Mouse (Mus musculus): ENCODE results near the gene Fgfr2. TPM values are rescaled to one million over a fixed set of nuclear protein-coding genes. Genes with fewer than 3 reads are reported as not detected.

Fgfr2 gene
- total and polyA plus RNA-seq, 2 experiments from 2014 or later = 17.1 to 47.6 TPM

- no peak for ATAC-seq
- no peak for TF ChIP-seq CTCF (IDR thresholded peaks at IDR 0.05; ENCODE audit: low read depth)
- no peaks in the 10 kb centered on the region for H3K9me3 ChIP-seq (ENCODE audit: low read length)
- no peak overlapping the region for H3K27ac ChIP-seq (ENCODE audit: low read depth, low read length)
- no peaks in the 10 kb centered on the region for H3K36me3 ChIP-seq (ENCODE audit: insufficient read depth)
- no peaks in the 10 kb centered on the region for H3K4me1 ChIP-seq (ENCODE audit: insufficient read depth)
- H3K27me3 ChIP-seq (ENCODE audit: insufficient read depth, low read length) = no peaks in the 10 kb centered on the region
- H3K4me2 ChIP-seq (ENCODE audit: low read depth) = no peak overlapping the region
- H3K9ac ChIP-seq = no peak overlapping the region
- DNase-seq = no peak
- H3K4me3 ChIP-seq (ENCODE audit: low read depth, low read length) = no peak overlapping the region
- 64% methylated on average over 3 of the region's 3 CpGs for WGBS
These were observed 827.0 kb downstream of the Fgfr2 start for GRCm38 (mm10) chr7:132296132-132296531.

GRCm38 (mm10) chr7:132287340-132287664 is 835.8 kb downstream of the Fgfr2 start:
- Histone ChIP-seq H3K27me3 (ENCODE audit: insufficient read depth, low read length) (no peaks in the 10 kb centered on the region), H3K9me3 (ENCODE audit: low read length) (no peaks in the 10 kb centered on the region), H3K36me3 (ENCODE audit: insufficient read depth) (no peaks in the 10 kb centered on the region), H3K9ac (no peak overlapping the region), H3K4me3 (ENCODE audit: low read depth, low read length) (no peak overlapping the region), H3K4me1 (ENCODE audit: insufficient read depth) (peaks cover 15% of the 10 kb centered on the region; the same call in 1 of the 2 replicates), H3K27ac (ENCODE audit: low read depth, low read length) (no peak overlapping the region), H3K4me2 (ENCODE audit: low read depth) (no peak overlapping the region)
- ATAC-seq = no peak
- no peak for TF ChIP-seq CTCF (IDR thresholded peaks at IDR 0.05; ENCODE audit: low read depth)
- 88% methylated on average over 3 of the region's 3 CpGs for WGBS
- DNase-seq = no peak

GRCm38 (mm10) chr7:132286630-132287339 is 836.4 kb downstream of the Fgfr2 start:
- TF ChIP-seq CTCF (IDR thresholded peaks at IDR 0.05; ENCODE audit: low read depth) = no peak
- Histone ChIP-seq H3K27me3 (ENCODE audit: insufficient read depth, low read length) (no peaks in the 10 kb centered on the region), H3K4me3 (ENCODE audit: low read depth, low read length) (no peak overlapping the region), H3K36me3 (ENCODE audit: insufficient read depth) (no peaks in the 10 kb centered on the region), H3K9ac (no peak overlapping the region), H3K9me3 (ENCODE audit: low read length) (no peaks in the 10 kb centered on the region), H3K4me1 (ENCODE audit: insufficient read depth) (peaks cover 15% of the 10 kb centered on the region; the same call in 1 of the 2 replicates), H3K27ac (ENCODE audit: low read depth, low read length) (no peak overlapping the region), H3K4me2 (ENCODE audit: low read depth) (no peak overlapping the region)
- 52% methylated on average over 14 of the region's 14 CpGs for WGBS
- DNase-seq = no peak
- no peak for ATAC-seq

GRCm38 (mm10) chr7:132284795-132285194 is 838.4 kb downstream of the Fgfr2 start:
- H3K4me1 ChIP-seq (ENCODE audit: insufficient read depth) = peaks cover 15% of the 10 kb centered on the region; the same call in 1 of the 2 replicates
- 4% methylated on average over 1 of the region's 1 CpGs for WGBS
- peak overlapping the region; percentile 22; the same call in 1 of the 2 replicates for H3K27ac ChIP-seq (ENCODE audit: low read depth, low read length)

GRCm38 (mm10) chr7:132284048-132284737 is 839.0 kb downstream of the Fgfr2 start:
- Histone ChIP-seq H3K27ac (ENCODE audit: low read depth, low read length) (peak overlapping the region; percentile 22), H3K27me3 (ENCODE audit: insufficient read depth, low read length) (no peaks in the 10 kb centered on the region), H3K36me3 (ENCODE audit: insufficient read depth) (no peaks in the 10 kb centered on the region), H3K4me3 (ENCODE audit: low read depth, low read length) (no peak overlapping the region), H3K4me2 (ENCODE audit: low read depth) (no peak overlapping the region), H3K4me1 (ENCODE audit: insufficient read depth) (peaks cover 15% of the 10 kb centered on the region; the same call in 1 of the 2 replicates), H3K9ac (no peak overlapping the region), H3K9me3 (ENCODE audit: low read length) (no peaks in the 10 kb centered on the region)
- 25% methylated on average over 7 of the region's 7 CpGs for WGBS
- DNase-seq (peak; percentile 51), ATAC-seq (peak; percentile 51; the same call in 1 of the 2 replicates)
- no peak for TF ChIP-seq CTCF (IDR thresholded peaks at IDR 0.05; ENCODE audit: low read depth)

More at GRCm38 (mm10) chr7:132284795-132285194, 838.4 kb downstream of the Fgfr2 start:
- Histone ChIP-seq H3K9me3 (ENCODE audit: low read length) (no peaks in the 10 kb centered on the region), H3K4me3 (ENCODE audit: low read depth, low read length) (no peak overlapping the region), H3K4me2 (ENCODE audit: low read depth) (no peak overlapping the region), H3K36me3 (ENCODE audit: insufficient read depth) (no peaks in the 10 kb centered on the region), H3K9ac (no peak overlapping the region), H3K27me3 (ENCODE audit: insufficient read depth, low read length) (no peaks in the 10 kb centered on the region)
- no peak for TF ChIP-seq CTCF (IDR thresholded peaks at IDR 0.05; ENCODE audit: low read depth)
- ATAC-seq (peak; percentile 78), DNase-seq (peak; percentile 64)

GRCm38 (mm10) chr7:132282576-132282975 is 840.6 kb downstream of the Fgfr2 start:
- no peak overlapping the region for H3K27ac ChIP-seq (ENCODE audit: low read depth, low read length)
- no peak overlapping the region for H3K9ac ChIP-seq
- H3K4me3 ChIP-seq (ENCODE audit: low read depth, low read length) = no peak overlapping the region
- no peak for ATAC-seq
- no peak for DNase-seq
- 83% methylated on average over 2 of the region's 2 CpGs for WGBS
- no peaks in the 10 kb centered on the region for H3K36me3 ChIP-seq (ENCODE audit: insufficient read depth)
- H3K4me1 ChIP-seq (ENCODE audit: insufficient read depth) = peaks cover 15% of the 10 kb centered on the region; the same call in 1 of the 2 replicates
- no peak overlapping the region for H3K4me2 ChIP-seq (ENCODE audit: low read depth)
- no peaks in the 10 kb centered on the region for H3K27me3 ChIP-seq (ENCODE audit: insufficient read depth, low read length)
- H3K9me3 ChIP-seq (ENCODE audit: low read length) = no peaks in the 10 kb centered on the region
- TF ChIP-seq CTCF (IDR thresholded peaks at IDR 0.05; ENCODE audit: low read depth) = no peak

- no peaks in the 10 kb centered on the region for H3K36me3 ChIP-seq (ENCODE audit: insufficient read depth)
- no peak for TF ChIP-seq CTCF (IDR thresholded peaks at IDR 0.05; ENCODE audit: low read depth)
- no peak overlapping the region for H3K4me2 ChIP-seq (ENCODE audit: low read depth)
- DNase-seq (no peak), ATAC-seq (no peak)
- peaks cover 15% of the 10 kb centered on the region; the same call in 1 of the 2 replicates for H3K4me1 ChIP-seq (ENCODE audit: insufficient read depth)
- 59% methylated on average over 3 of the region's 3 CpGs for WGBS
- H3K9me3 ChIP-seq (ENCODE audit: low read length) = no peaks in the 10 kb centered on the region
- H3K9ac ChIP-seq = no peak overlapping the region
- H3K4me3 ChIP-seq (ENCODE audit: low read depth, low read length) = no peak overlapping the region
- no peak overlapping the region for H3K27ac ChIP-seq (ENCODE audit: low read depth, low read length)
- H3K27me3 ChIP-seq (ENCODE audit: insufficient read depth, low read length) = no peaks in the 10 kb centered on the region
These were observed 841.0 kb downstream of the Fgfr2 start for GRCm38 (mm10) chr7:132282161-132282560.

Data from forebrain, postnatal 0 days (tissue).